Mouse (Mus musculus) forelimb bud, embryonic 11.5 days (tissue): ENCODE results near the gene Strn4.
A peak's percentile ranks its signal among the peaks of the same experiment; 100 is the strongest.

Experiments
- DNase-seq: peaks from one replicate; pipeline ENCODE4 v3.0.0-alpha.2; 2012; ENCODE audit warnings: low read depth, low spot score

Strn4 gene

GRCm38 (mm10) chr7:16810920-16811648, 4.6 kb upstream of the Strn4 start:
- peak; percentile 45 for DNase-seq

GRCm38 (mm10) chr7:16811649-16812070, 4.0 kb upstream of the Strn4 start:
- no peak for DNase-seq

GRCm38 (mm10) chr7:16812505-16812904, 3.2 kb upstream of the Strn4 start:
- DNase-seq = no peak

GRCm38 (mm10) chr7:16816078-16816474, 387 bp downstream of the Strn4 start:
- DNase-seq = peak; percentile 90

- DNase-seq = no peak
These were observed 910 bp downstream of the Strn4 start, which contains the start of gene Fkrp for GRCm38 (mm10) chr7:16816475-16817122. Fkrp (minus strand) TSS chr7:16816732.

GRCm38 (mm10) chr7:16817693-16818092, 2.0 kb downstream of the Strn4 start:
- no peak for DNase-seq

- no peak for DNase-seq
These were observed 4.1 kb downstream of the Strn4 start for GRCm38 (mm10) chr7:16819794-16820193.

- DNase-seq = no peak
These were observed 4.6 kb downstream of the Strn4 start for GRCm38 (mm10) chr7:16820271-16820763.

- DNase-seq = no peak
These were observed 5.4 kb downstream of the Strn4 start for GRCm38 (mm10) chr7:16821091-16821490.

- DNase-seq = no peak
These were observed 6.0 kb downstream of the Strn4 start for GRCm38 (mm10) chr7:16821669-16822101.

- DNase-seq = no peak
These were observed 8.0 kb downstream of the Strn4 start for GRCm38 (mm10) chr7:16823734-16824133.

- DNase-seq = no peak
These were observed 10.1 kb downstream of the Strn4 start for GRCm38 (mm10) chr7:16825785-16826184.

- DNase-seq = no peak
These were observed 10.9 kb downstream of the Strn4 start for GRCm38 (mm10) chr7:16826571-16826970.

GRCm38 (mm10) chr7:16827274-16827673, 11.6 kb downstream of the Strn4 start:
- DNase-seq = no peak

GRCm38 (mm10) chr7:16830449-16830848, 14.8 kb downstream of the Strn4 start:
- no peak for DNase-seq

GRCm38 (mm10) chr7:16837916-16838803, 22.5 kb downstream of the Strn4 start:
- no peak for DNase-seq

GRCm38 (mm10) chr7:16838804-16839426, 23.2 kb downstream of the Strn4 start:
- DNase-seq = no peak

GRCm38 (mm10) chr7:16839427-16840108, 23.9 kb downstream of the Strn4 start:
- DNase-seq = no peak

- no peak for DNase-seq
These were observed 24.4 kb downstream of the Strn4 start for GRCm38 (mm10) chr7:16840109-16840491.

GRCm38 (mm10) chr7:16841078-16841477, 25.4 kb downstream of the Strn4 start:
- DNase-seq = no peak
